ENCODE assay signal across 8 mouse cellular contexts in genomic region chr11:69099915-69100345, GRCm38 (mm10). TPM values are rescaled to one million over a fixed set of nuclear protein-coding genes. Genes with fewer than 3 reads are reported as not detected.
DNase-seq lines count a peak whose midpoint lies in the region.

No protein-coding gene starts in this region.

- H3K36me3 ChIP-seq in hindbrain, embryonic 10.5 days: peaks cover 44% of the 10 kb centered on the region

- H3K27me3 ChIP-seq in hindbrain, embryonic 10.5 days (ENCODE audit: insufficient read depth, poor library complexity, severe bottlenecking): no peaks in the 10 kb centered on the region

- WGBS in hindbrain, embryonic 10.5 days: 1% methylated on average over 23 of the region's 23 CpGs

- H3K9me3 ChIP-seq in hindbrain, embryonic 10.5 days: no peaks in the 10 kb centered on the region

- peaks cover 64% of the 10 kb centered on the region for H3K4me1 ChIP-seq in hindbrain, embryonic 10.5 days (replicated peaks)

- peak overlapping the region; percentile 80 for H3K27ac ChIP-seq in hindbrain, embryonic 10.5 days

- DNase-seq in MN1 (ENCODE audit: low spot score): peak; percentile 92
- peak; percentile 91 for DNase-seq in cerebellum, adult 9-10 months
- peak; percentile 84 to 95 for DNase-seq in frontal cortex, adult 2 months (ENCODE audit: extremely low spot score in 1 of 2, low spot score in 1 of 2)
- peak; percentile 88 for DNase-seq in hindbrain, embryonic 10.5 days (ENCODE audit: low spot score)
- peak; percentile 85 to 94 for DNase-seq in layer of hippocampus, postnatal 14 days (ENCODE audit: low spot score in 2 of 2)
- DNase-seq in lung, postnatal 25 days (ENCODE audit: low spot score): peak; percentile 97
- peak; percentile 80 for DNase-seq in retina, adult 2 months (ENCODE audit: low read depth, low spot score)
- peak; percentile 91 for DNase-seq in thymus, postnatal 25 days

- peak overlapping the region; percentile 71 for H3K4me3 ChIP-seq in hindbrain, embryonic 10.5 days

RNA-seq across cellular contexts. Expression of gene Per1, which starts 4.9 kb away (rescaled TPM):
- polyA plus RNA-seq in frontal cortex, adult 2 months (2012; rRNA removed): 42.7 and 55.8 TPM in 2 replicates
- polyA plus RNA-seq in hindbrain, embryonic 10.5 days (2016; fragmentation: Nextera tagmentation; extraction: Ambion mirVana): 7.8 and 9.8 TPM in 2 replicates
- 10 to 100 TPM; 84.4 to 86.8 TPM for total RNA-seq in layer of hippocampus, postnatal 14 days (2021)

RNA-seq across cellular contexts. Expression of gene Vamp2, which starts 11.6 kb away (rescaled TPM):
- 1,200 and 1,339 TPM in 2 replicates for polyA plus RNA-seq in frontal cortex, adult 2 months (2012; rRNA removed)
- polyA plus RNA-seq in hindbrain, embryonic 10.5 days (2016; fragmentation: Nextera tagmentation; extraction: Ambion mirVana): 67.1 and 108 TPM in 2 replicates
- 1,000 to 10,000 TPM; 1,073 to 1,118 TPM for total RNA-seq in layer of hippocampus, postnatal 14 days (2021)

RNA-seq across cellular contexts. Expression of gene Hes7, which starts 20.3 kb away (rescaled TPM):
- 0.78 and 0.86 TPM in 2 replicates for polyA plus RNA-seq in frontal cortex, adult 2 months (2012; rRNA removed)
- 0.14 and 0.48 TPM in 2 replicates for polyA plus RNA-seq in hindbrain, embryonic 10.5 days (2016; fragmentation: Nextera tagmentation; extraction: Ambion mirVana)
- under 1 TPM; 0.46 to 0.62 TPM for total RNA-seq in layer of hippocampus, postnatal 14 days (2021)

RNA-seq across cellular contexts. Expression of gene 9130213A22Rik, which starts 22.5 kb away (rescaled TPM):
- 1.8 and 1.9 TPM in 2 replicates for polyA plus RNA-seq in frontal cortex, adult 2 months (2012; rRNA removed)
- 0.13 TPM in 1 of 2 replicates, not detected in the other for polyA plus RNA-seq in hindbrain, embryonic 10.5 days (2016; fragmentation: Nextera tagmentation; extraction: Ambion mirVana)
- under 1 TPM; 0.88 to 0.95 TPM for total RNA-seq in layer of hippocampus, postnatal 14 days (2021)

RNA-seq across cellular contexts. Expression of gene Aloxe3, which starts 25.8 kb away (rescaled TPM):
- 5.1 and 8.0 TPM in 2 replicates for polyA plus RNA-seq in frontal cortex, adult 2 months (2012; rRNA removed)
- 0.22 TPM in 1 of 2 replicates, not detected in the other for polyA plus RNA-seq in hindbrain, embryonic 10.5 days (2016; fragmentation: Nextera tagmentation; extraction: Ambion mirVana)
- 1 to 10 TPM; 2.9 to 5.7 TPM for total RNA-seq in layer of hippocampus, postnatal 14 days (2021)

Comparison
In these comparisons a context has a peak if more than half of its experiments do, and no peak if none do; other contexts are left out.
1. Peak in every context shown above with its lines: DNase-seq, H3K4me3 ChIP-seq and H3K27ac ChIP-seq.
2. RNA of gene Vamp2, which starts 11.6 kb away (polyA plus RNA-seq): 1,200 to 1,339 TPM in frontal cortex, adult 2 months; 67.1 to 108 TPM in hindbrain, embryonic 10.5 days; every median in the first group is over 10 times any median in the second.